Mouse (Mus musculus) gastrocnemius, adult 18-20 months (tissue): Measurements from ENCODE around the gene Olfr15. TPM values are rescaled to one million over a fixed set of nuclear protein-coding genes. Genes with fewer than 3 reads are reported as not detected.

Experiments used
- DNase-seq: peaks from one replicate; pipeline ENCODE4 v3.0.0; 2021; ENCODE audit warnings: low spot score
- total RNA-seq, 2 experiments: library from RNA; stranded (reverse); gene quantifications; 2 replicates each; pipeline ENCODE4 v1.2.3; 2021

Olfr15 gene
- total RNA-seq, 2 experiments from 2014 or later: not detected

GRCm38 (mm10) chr16:3872216-3873047, 41.8 kb downstream of the Olfr15 start, which contains the start of gene Naa60:
Naa60 (plus strand) TSS chr16:3872375.
- DNase-seq: peak; percentile 86

DNA sequence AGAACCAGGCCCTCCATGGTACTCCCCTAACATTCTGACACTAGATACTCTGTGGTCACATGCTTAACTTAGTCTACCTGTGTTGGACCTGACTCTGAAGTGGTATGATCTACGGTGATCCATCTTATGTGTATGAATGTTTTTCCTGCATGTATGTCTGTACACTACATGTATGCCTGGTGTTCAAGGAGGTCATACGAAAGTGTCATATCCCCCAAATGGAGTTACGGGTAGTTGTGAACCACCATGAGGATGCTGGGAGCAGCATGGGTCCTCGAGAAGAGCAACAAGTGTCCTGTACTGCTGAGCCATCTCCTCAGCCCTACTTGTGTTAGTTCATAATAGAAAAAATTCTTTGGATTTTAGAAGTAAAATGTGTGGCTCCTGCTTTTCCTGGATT, 45.7 kb downstream of the Olfr15 start:
- DNase-seq: no peak

DNA sequence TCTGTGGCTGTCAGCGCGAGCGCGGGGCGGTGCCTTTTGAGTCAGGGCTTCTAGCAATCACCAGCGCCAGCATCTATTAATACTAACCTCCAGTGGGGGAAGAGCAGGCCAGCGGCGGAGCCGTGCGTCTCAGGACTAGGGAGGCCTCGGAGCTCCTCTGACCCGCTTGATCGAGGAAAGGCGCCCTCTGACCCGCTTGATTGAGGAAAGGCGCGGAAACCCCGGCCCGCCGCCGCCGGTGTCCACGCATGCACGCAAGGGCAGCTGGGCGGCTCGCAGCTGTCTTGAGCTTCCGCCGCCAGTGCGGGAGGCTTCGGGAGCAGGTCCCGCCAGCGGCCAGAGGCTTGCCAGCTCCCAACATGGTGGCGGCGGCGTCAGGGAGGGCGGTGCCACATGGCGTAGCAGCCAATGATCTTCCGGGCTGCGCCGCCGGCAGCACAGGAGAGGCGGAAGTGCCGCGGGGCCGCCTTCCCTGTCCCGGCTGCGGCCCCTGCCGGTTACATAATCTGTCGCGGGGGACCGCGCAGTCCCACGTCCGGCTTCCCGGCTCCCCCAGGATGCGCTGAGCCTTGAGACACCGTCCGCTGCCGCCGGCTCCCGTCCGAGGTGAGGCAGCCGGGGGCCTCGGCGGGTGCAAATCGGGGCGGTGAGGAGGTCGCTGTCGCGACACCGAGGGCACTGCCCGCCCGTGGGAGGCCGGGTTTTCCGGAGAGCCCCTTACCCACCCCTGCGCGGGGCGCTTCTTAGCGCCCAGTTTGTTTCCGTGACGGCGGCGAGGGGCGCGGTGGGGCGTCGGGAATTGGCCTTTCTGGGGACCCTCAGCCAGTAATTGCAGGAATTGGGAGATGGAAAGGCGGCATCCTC, 53.8 kb downstream of the Olfr15 start, which contains the start of the genes Zfp597 and Gm20695:
Zfp597 (minus strand) TSS at position 361 of the 864 bp plus-strand sequence.
Gm20695 (plus strand) TSS at position 448 of the 864 bp plus-strand sequence.
- DNase-seq: peak; percentile 95

GRCm38 (mm10) chr16:3885065-3885670, 54.5 kb downstream of the Olfr15 start:
- no peak for DNase-seq

DNA sequence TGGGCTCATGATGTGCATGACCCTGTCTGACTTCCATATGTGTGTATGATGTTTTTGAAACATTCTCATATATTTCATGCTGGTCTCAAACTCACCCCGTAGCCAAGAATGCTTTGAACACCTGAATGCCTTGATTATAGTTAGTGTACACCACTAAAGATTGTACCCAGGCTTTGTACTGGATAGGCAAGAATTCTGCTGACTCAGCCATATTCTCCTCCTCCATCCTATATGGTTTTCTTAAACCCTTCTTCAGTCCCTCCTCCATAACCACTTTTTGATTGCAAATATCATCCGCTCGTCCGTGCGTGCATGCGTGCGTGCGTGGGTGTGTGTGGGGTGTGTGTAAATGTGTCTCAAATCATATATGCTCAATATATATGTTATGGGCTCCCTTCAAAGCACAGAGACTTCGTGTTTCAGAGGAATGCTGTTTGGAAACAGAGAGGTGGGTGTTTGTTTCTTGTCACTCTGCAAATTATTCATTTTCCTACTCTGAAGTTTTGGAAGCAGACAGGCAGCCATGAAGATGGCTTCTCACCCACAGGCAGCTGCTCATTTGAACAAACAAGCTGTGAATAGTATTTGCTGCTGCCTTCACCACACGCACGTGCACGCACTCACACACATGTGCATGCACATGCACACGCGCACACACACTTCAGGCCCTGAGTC, 61.1 kb downstream of the Olfr15 start:
- no peak for DNase-seq

DNA sequence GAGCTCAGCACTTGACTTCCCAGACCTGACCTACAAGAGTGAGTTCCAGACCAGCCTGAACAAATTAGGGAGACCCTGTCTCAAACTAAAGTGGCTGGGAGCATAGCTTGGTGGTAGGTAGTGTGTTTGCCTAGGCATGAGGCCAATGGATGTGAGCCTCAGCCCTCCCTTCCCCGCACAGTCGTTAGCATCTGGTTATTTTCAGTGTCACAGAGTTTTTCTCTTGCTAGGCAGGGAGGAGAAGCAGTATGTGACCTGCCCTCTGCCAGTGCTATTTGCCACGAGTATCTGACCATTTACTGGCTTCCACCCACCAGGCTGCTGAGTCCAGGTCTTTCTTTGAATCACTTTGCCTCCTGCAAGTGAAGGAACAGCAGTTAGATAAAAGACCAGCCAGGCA, 63.1 kb downstream of the Olfr15 start:
- DNase-seq: no peak

Other genes with a start within 250 kb of the Olfr15 start
- gene Olfr161, start 239.8 kb upstream of the Olfr15 start, total RNA-seq: not detected
- gene Mefv, start 112.8 kb upstream of the Olfr15 start, total RNA-seq: not detected
- 1 to 10 TPM; 5.4 to 6.1 TPM for gene Zfp263, start 86.8 kb upstream of the Olfr15 start, total RNA-seq
- 1 to 10 TPM; 1.7 to 1.9 TPM for gene Zfp174, start 16.4 kb downstream of the Olfr15 start, total RNA-seq
- gene Naa60, start 41.5 kb downstream of the Olfr15 start, total RNA-seq: 10 to 100 TPM; 36.8 to 37.1 TPM
- 1 to 10 TPM; 6.3 to 7.2 TPM for gene Zfp597, start 53.7 kb downstream of the Olfr15 start, total RNA-seq
- gene Gm20695, start 53.8 kb downstream of the Olfr15 start, total RNA-seq: not detected
- gene 1700037C18Rik, start 77.8 kb downstream of the Olfr15 start, total RNA-seq: 1 to 10 TPM; 2.4 to 2.8 TPM
- 1 to 10 TPM; 7.3 to 8.4 TPM for gene Cluap1, start 77.9 kb downstream of the Olfr15 start, total RNA-seq
- 1 to 10 TPM; 1.5 to 3.1 TPM for gene Nlrc3, start 145.8 kb downstream of the Olfr15 start, total RNA-seq
- gene Slx4, start 172.9 kb downstream of the Olfr15 start, total RNA-seq: 1 to 10 TPM; 7.6 to 9.2 TPM
- under 1 TPM in 1 of 2 experiments, not detected in 1; 0.33 TPM for gene Dnase1, start 206.1 kb downstream of the Olfr15 start, total RNA-seq
- gene Trap1, start 246.9 kb downstream of the Olfr15 start, total RNA-seq: 100 to 1,000 TPM; 127 to 130 TPM